8 mouse cellular contexts compared by ENCODE assay signal in genomic region chr6:38533428-38534405, GRCm38 (mm10). TPM values are rescaled to one million over a fixed set of nuclear protein-coding genes. Genes with fewer than 3 reads are reported as not detected.
DNase-seq lines count a peak whose midpoint lies in the region; ATAC-seq and TF ChIP-seq lines count a peak whose summit lies in the region.

Gene Fmc1 (plus strand): TSS chr6:38533502.

- H3K9me3 ChIP-seq in embryonic facial prominence, embryonic 15.5 days (replicated peaks): no peaks in the 10 kb centered on the region
- no peaks in the 10 kb centered on the region for H3K9me3 ChIP-seq in limb, embryonic 14.5 days (ENCODE audit: control insufficient read depth, low read length)
- H3K9me3 ChIP-seq in midbrain, postnatal 0 days (ENCODE audit: low read length): no peaks in the 10 kb centered on the region

- H3K9ac ChIP-seq in embryonic facial prominence, embryonic 15.5 days: peak within 1 kb of the TSS; percentile 75
- H3K9ac ChIP-seq in limb, embryonic 14.5 days (ENCODE audit: low read depth, low read length, severe bottlenecking): peak within 1 kb of the TSS; percentile 86
- peak within 1 kb of the TSS; percentile 79 for H3K9ac ChIP-seq in midbrain, postnatal 0 days (replicated peaks; ENCODE audit: low read length, poor library complexity, severe bottlenecking)

- ATAC-seq in embryonic facial prominence, embryonic 15.5 days (ENCODE audit: insufficient number of reproducible peaks, low FRiP score, low TSS enrichment, low read depth): peak; percentile 95
- ATAC-seq in limb, embryonic 14.5 days (ENCODE audit: low FRiP score, low read depth): peak; percentile 93
- ATAC-seq in midbrain, postnatal 0 days (ENCODE audit: low FRiP score): peak; percentile 90

- H3K27me3 ChIP-seq in embryonic facial prominence, embryonic 15.5 days: no peaks in the 10 kb centered on the region
- H3K27me3 ChIP-seq in limb, embryonic 14.5 days (ENCODE audit: control insufficient read depth, insufficient read depth, low read length): no peaks in the 10 kb centered on the region
- no peaks in the 10 kb centered on the region for H3K27me3 ChIP-seq in midbrain, postnatal 0 days (ENCODE audit: insufficient read depth, low read length)

- peak; percentile 85 for TF ChIP-seq POLR2A in bone marrow, adult 2 months (IDR thresholded peaks at IDR 0.05; ENCODE audit: borderline replicate concordance, control insufficient read depth, low read depth, low read length)
- TF ChIP-seq POLR2A in limb, embryonic 14.5 days (IDR thresholded peaks at IDR 0.05; ENCODE audit: borderline replicate concordance, extremely low read depth, insufficient read depth, insufficient read length): peak; percentile 50; the same call in 1 of the 2 replicates

- H3K27ac ChIP-seq in bone marrow, adult 2 months (ENCODE audit: control insufficient read depth, insufficient read depth, low read depth, low read length, poor library complexity): peak within 1 kb of the TSS; percentile 95
- H3K27ac ChIP-seq in embryonic facial prominence, embryonic 15.5 days (replicated peaks): peak within 1 kb of the TSS; percentile 96
- H3K27ac ChIP-seq in limb, embryonic 14.5 days (replicated peaks; ENCODE audit: low read depth, low read length): peak within 1 kb of the TSS; percentile 95
- H3K27ac ChIP-seq in midbrain, postnatal 0 days (ENCODE audit: low read depth, low read length): peak within 1 kb of the TSS; percentile 95

- no peaks in the 10 kb centered on the region; the same call in 1 of the 2 replicates for H3K4me1 ChIP-seq in bone marrow, adult 2 months (ENCODE audit: control insufficient read depth, insufficient read depth, low read length)
- H3K4me1 ChIP-seq in embryonic facial prominence, embryonic 15.5 days: peaks cover 5% of the 10 kb centered on the region
- peaks cover 3% of the 10 kb centered on the region; the same call in 1 of the 2 replicates for H3K4me1 ChIP-seq in limb, embryonic 14.5 days (ENCODE audit: control insufficient read depth, insufficient read depth, low read length)
- no peaks in the 10 kb centered on the region for H3K4me1 ChIP-seq in midbrain, postnatal 0 days (ENCODE audit: insufficient read depth, low read length)

- peak within 1 kb of the TSS; percentile 84 for H3K4me3 ChIP-seq in bone marrow, adult 2 months (replicated peaks; ENCODE audit: control insufficient read depth, low read depth, low read length)
- H3K4me3 ChIP-seq in embryonic facial prominence, embryonic 15.5 days (replicated peaks): peak within 1 kb of the TSS; percentile 70
- peak within 1 kb of the TSS; percentile 82 for H3K4me3 ChIP-seq in limb, embryonic 14.5 days (replicated peaks; ENCODE audit: low read length)
- peak within 1 kb of the TSS; percentile 66 for H3K4me3 ChIP-seq in midbrain, postnatal 0 days (ENCODE audit: low read depth, low read length)

- 1% methylated on average over 41 of the region's 41 CpGs for WGBS in bone marrow, adult 2 months
- WGBS in embryonic facial prominence, embryonic 15.5 days: 3% methylated on average over 41 of the region's 41 CpGs
- 5% methylated on average over 41 of the region's 41 CpGs for WGBS in limb, embryonic 14.5 days
- 5% methylated on average over 41 of the region's 41 CpGs for WGBS in midbrain, postnatal 0 days

- no peaks in the 10 kb centered on the region for H3K36me3 ChIP-seq in embryonic facial prominence, embryonic 15.5 days
- no peaks in the 10 kb centered on the region for H3K36me3 ChIP-seq in limb, embryonic 14.5 days (ENCODE audit: control insufficient read depth, insufficient read depth, low read length)
- H3K36me3 ChIP-seq in midbrain, postnatal 0 days (ENCODE audit: insufficient read depth, low read length): no peaks in the 10 kb centered on the region

- DNase-seq in 416B (ENCODE audit: low read depth): peak; percentile 100
- DNase-seq in heart, adult 8-10 months (ENCODE audit: low spot score): peak; percentile 99
- DNase-seq in kidney, adult 9 months: peak; percentile 99
- peak; percentile 99 for DNase-seq in limb, embryonic 14.5 days (ENCODE audit: low spot score)
- peak; percentile 100 for DNase-seq in midbrain, postnatal 0 days (ENCODE audit: low spot score)
- peak; percentile 88 to 92 for DNase-seq in spleen, postnatal 14 days (ENCODE audit: low spot score in 2 of 2)

- H3K4me2 ChIP-seq in embryonic facial prominence, embryonic 15.5 days (replicated peaks): peak within 1 kb of the TSS; percentile 61
- peak within 1 kb of the TSS; percentile 65 for H3K4me2 ChIP-seq in limb, embryonic 14.5 days (replicated peaks; ENCODE audit: low read depth, low read length, severe bottlenecking)
- H3K4me2 ChIP-seq in midbrain, postnatal 0 days (ENCODE audit: low read depth, low read length, poor library complexity, severe bottlenecking): peak within 1 kb of the TSS; percentile 73

- TF ChIP-seq CTCF in bone marrow, adult 2 months (IDR thresholded peaks at IDR 0.05; ENCODE audit: control insufficient read depth, insufficient read depth, low read length): no peak
- TF ChIP-seq CTCF in midbrain, postnatal 0 days (IDR thresholded peaks at IDR 0.05): peak; percentile 69

RNA-seq across cellular contexts. Expression of gene Fmc1, which starts in this region (rescaled TPM):
- 22.7 and 28.7 TPM in 2 replicates for polyA plus RNA-seq in bone marrow, adult 2 months (2011; ENCODE audit: insufficient read depth, insufficient read length, low replicate concordance, missing spikeins)
- 80.9 and 93.2 TPM in 2 replicates for polyA plus RNA-seq in embryonic facial prominence, embryonic 15.5 days (2015; fragmentation: Nextera tagmentation; extraction: Ambion mirVana)
- 100 to 1,000 TPM; 234 to 298 (median 248) TPM for total RNA-seq in heart, adult 8-10 months (2022)
- polyA plus RNA-seq in limb, embryonic 14.5 days (2012; rRNA removed): 78.3 and 87.5 TPM in 2 replicates
- 92.0 and 102 TPM in 2 replicates for polyA plus RNA-seq in limb, embryonic 14.5 days (2014; fragmentation: Nextera tagmentation; extraction: Ambion mirVana)
- total RNA-seq in midbrain, postnatal 0 days (2014; rRNA removed): 48.3 and 48.4 TPM in 2 replicates
- 226 and 228 TPM in 2 replicates for polyA plus RNA-seq in midbrain, postnatal 0 days (2015; fragmentation: Nextera tagmentation; extraction: Ambion mirVana)

Comparison
In these comparisons a context has a peak if more than half of its experiments do, and no peak if none do; other contexts are left out.
1. Peak in every context shown above with its lines: DNase-seq, ATAC-seq, H3K4me3 ChIP-seq and H3K27ac ChIP-seq.